Mouse (Mus musculus) heart, embryonic 10.5 days (tissue): ENCODE measurements at regions not wholly inside any gene's neighbourhood (a gene's known extent, or its start where the extent isn't known, plus 50 kb on each side); places are given as distances from the start of the nearest gene placed in this dataset.

Experiments used
- DNase-seq: peaks from one replicate; pipeline ENCODE4 v3.0.0-alpha.2; 2017; ENCODE audit warnings: low spot score
- H3K27ac ChIP-seq: fragments of 300-500 bp; sonication (generic); 2 replicates; pipeline ENCODE4 v1.5.1; 2016; ENCODE audit warnings: mild to moderate bottlenecking
- H3K27me3 ChIP-seq: fragments of 300-500 bp; sonication (generic); 2 replicates; pipeline ENCODE4 v1.6.1; 2016; ENCODE audit warnings: mild to moderate bottlenecking; ENCODE audit not compliant: poor library complexity, insufficient read depth, severe bottlenecking
- H3K36me3 ChIP-seq: fragments of 300-500 bp; sonication (generic); 2 replicates; pipeline ENCODE4 v1.6.1; 2016; ENCODE audit warnings: mild to moderate bottlenecking, moderate library complexity
- H3K4me1 ChIP-seq: fragments of 300-500 bp; sonication (generic); 2 replicates; pipeline ENCODE4 v1.6.1; 2016; ENCODE audit warnings: mild to moderate bottlenecking
- H3K4me3 ChIP-seq: fragments of 300-500 bp; sonication (generic); 2 replicates; pipeline ENCODE4 v1.5.1; 2016; ENCODE audit warnings: mild to moderate bottlenecking, moderate library complexity
- H3K9me3 ChIP-seq: fragments of 300-500 bp; sonication (generic); 2 replicates; pipeline ENCODE4 v1.6.1; 2016; ENCODE audit warnings: mild to moderate bottlenecking, moderate library complexity
- WGBS: fragments of 180-500 bp; shearing (Covaris S2); methylation state at CpG from one replicate; pipeline ENCODE4 v1.1.7; 2016; 5-methylcytosine and 5-hydroxymethylcytosine counted together

DNA sequence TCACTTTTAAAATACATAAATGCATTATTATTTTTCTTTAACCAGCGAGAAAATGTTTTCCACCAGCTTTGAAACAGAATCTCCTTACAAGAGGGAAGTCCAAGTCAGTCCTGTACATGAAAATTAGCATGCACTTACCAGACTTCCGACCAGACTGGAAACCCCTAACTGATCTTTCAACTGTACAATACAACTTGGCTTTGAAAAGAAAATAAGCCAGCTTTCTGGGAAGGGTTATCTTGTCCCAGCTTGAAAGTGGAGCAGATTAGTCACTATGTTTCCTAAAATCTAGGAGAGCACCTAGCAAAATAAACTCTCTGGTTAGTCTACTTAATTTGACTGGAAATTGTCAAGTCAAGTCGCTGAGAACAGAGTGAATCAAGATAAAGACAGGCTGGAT is 1110.1 kb downstream of the Gsdmc2 start:
- 53% methylated on average over 3 of the region's 3 CpGs for WGBS
- no peak for DNase-seq
- Histone ChIP-seq H3K36me3 (no peaks in the 10 kb centered on the region), H3K4me1 (no peaks in the 10 kb centered on the region), H3K4me3 (no peak overlapping the region), H3K27me3 (no peaks in the 10 kb centered on the region), H3K9me3 (no peaks in the 10 kb centered on the region), H3K27ac (no peak overlapping the region)

DNA sequence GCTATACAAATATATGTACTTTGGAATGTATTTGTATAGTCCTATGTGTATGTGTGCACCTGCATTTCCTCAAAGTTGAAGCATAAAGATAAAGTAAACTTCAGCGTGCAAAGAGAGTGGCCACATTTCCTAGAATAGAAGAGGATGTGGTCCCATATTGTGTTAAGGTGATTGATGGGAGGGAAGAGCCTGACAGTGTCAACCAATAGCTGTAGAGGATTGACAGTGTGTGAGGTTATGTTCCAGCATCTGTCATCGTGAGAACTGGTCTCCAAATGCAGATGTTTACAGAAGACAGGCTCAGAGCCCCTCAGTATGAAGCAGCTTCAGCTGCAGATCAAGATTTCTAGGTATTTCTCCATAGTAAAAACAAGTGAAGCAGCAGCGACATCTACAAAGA is 1114.5 kb downstream of the Gsdmc2 start:
- no peak for DNase-seq
- Histone ChIP-seq H3K9me3 (no peaks in the 10 kb centered on the region), H3K4me1 (no peaks in the 10 kb centered on the region), H3K36me3 (no peaks in the 10 kb centered on the region), H3K4me3 (no peak overlapping the region), H3K27ac (no peak overlapping the region), H3K27me3 (no peaks in the 10 kb centered on the region)
- WGBS, result 62% methylated on average over 3 of the region's 3 CpGs

DNA sequence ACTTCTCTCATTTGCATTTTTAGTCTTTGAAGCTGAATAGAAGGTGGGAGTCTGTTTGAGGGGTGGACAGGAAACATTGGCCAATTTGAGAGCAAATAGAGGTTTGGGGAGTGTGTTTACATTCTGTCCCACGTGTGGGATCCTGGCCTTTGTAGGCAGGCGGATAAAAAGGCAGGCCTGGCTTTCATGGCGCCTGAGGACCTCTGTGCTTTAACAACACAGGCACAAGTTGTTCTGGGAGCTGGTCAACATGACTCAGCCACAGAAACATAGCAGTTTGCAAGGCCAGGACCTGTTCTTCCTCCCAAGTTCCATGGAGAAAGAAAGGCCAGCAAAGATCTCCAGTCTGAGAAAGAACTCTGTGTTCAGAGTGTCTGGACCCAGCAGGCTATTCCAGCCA is 1130.7 kb downstream of the Gsdmc2 start:
- 45% methylated on average over 3 of the region's 3 CpGs for WGBS
- Histone ChIP-seq H3K4me1 (no peaks in the 10 kb centered on the region), H3K27me3 (no peaks in the 10 kb centered on the region), H3K36me3 (no peaks in the 10 kb centered on the region), H3K9me3 (no peaks in the 10 kb centered on the region), H3K4me3 (no peak overlapping the region), H3K27ac (no peak overlapping the region)
- no peak for DNase-seq

GRCm38 (mm10) chr15:62712543-62713131 is 1132.3 kb downstream of the Gsdmc2 start:
- no peaks in the 10 kb centered on the region for H3K36me3 ChIP-seq
- 81% methylated on average over 9 of the region's 9 CpGs for WGBS
- H3K4me1 ChIP-seq, result no peaks in the 10 kb centered on the region
- no peak overlapping the region for H3K27ac ChIP-seq
- H3K27me3 ChIP-seq, result no peaks in the 10 kb centered on the region
- no peak for DNase-seq
- H3K4me3 ChIP-seq, result no peak overlapping the region
- no peaks in the 10 kb centered on the region for H3K9me3 ChIP-seq

- no peak overlapping the region for H3K4me3 ChIP-seq
- DNase-seq, result no peak
- H3K27ac ChIP-seq, result no peak overlapping the region
- H3K36me3 ChIP-seq, result no peaks in the 10 kb centered on the region
- 80% methylated on average over 3 of the region's 3 CpGs for WGBS
- no peaks in the 10 kb centered on the region for H3K4me1 ChIP-seq
- H3K27me3 ChIP-seq, result no peaks in the 10 kb centered on the region
- H3K9me3 ChIP-seq, result no peaks in the 10 kb centered on the region
Measured at GRCm38 (mm10) chr15:62712060-62712542, 1132.9 kb downstream of the Gsdmc2 start.

DNA sequence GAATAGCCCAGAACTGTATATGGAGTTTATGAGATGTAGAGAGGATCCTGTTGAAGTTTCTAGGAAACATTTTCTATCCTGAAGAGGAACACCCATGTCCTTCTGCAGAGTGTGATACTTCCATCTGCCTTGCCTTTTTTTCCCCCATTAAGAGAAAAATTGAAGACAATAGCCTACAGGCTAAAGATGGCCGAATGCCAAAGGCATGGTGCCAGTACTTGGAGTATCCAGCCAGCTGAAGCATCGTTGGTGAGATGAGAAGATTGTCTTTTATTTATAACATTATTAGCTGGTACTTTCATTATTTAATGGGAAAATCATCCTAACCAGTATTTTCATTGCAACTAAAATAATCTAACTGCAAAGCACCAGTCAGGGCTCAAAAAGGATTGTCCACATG is 1135.4 kb downstream of the Gsdmc2 start:
- no peaks in the 10 kb centered on the region for H3K27me3 ChIP-seq
- 75% methylated on average over 2 of the region's 2 CpGs for WGBS
- H3K27ac ChIP-seq, result no peak overlapping the region
- DNase-seq, result no peak
- no peaks in the 10 kb centered on the region for H3K36me3 ChIP-seq
- no peaks in the 10 kb centered on the region for H3K9me3 ChIP-seq
- H3K4me3 ChIP-seq, result no peak overlapping the region
- H3K4me1 ChIP-seq, result no peaks in the 10 kb centered on the region

- no peaks in the 10 kb centered on the region for H3K4me1 ChIP-seq
- H3K27ac ChIP-seq, result no peak overlapping the region
- DNase-seq, result no peak
- no peaks in the 10 kb centered on the region for H3K27me3 ChIP-seq
- no peaks in the 10 kb centered on the region for H3K36me3 ChIP-seq
- H3K9me3 ChIP-seq, result no peaks in the 10 kb centered on the region
- WGBS, result 66% methylated on average over 1 of the region's 1 CpGs
- H3K4me3 ChIP-seq, result no peak overlapping the region
Measured at GRCm38 (mm10) chr15:62698559-62698958, 1146.4 kb downstream of the Gsdmc2 start.

DNA sequence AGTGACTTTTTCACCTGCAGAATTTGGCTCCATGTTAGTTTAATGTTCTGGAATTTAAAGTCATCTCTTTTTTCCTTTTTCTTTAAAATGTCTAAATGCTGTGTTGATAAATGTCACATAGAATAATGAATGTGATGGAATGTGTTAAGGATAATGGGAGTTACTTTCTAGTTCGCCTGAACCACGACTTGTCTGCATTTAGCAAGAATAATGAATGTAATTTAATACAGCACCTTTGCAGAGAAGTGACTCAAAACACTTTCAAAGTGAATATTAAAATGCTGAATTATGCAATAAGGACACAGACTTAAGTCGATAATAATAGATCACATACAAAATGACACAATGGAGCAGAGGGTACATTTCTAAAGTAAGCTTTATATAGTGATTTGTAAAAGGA is 1150.2 kb downstream of the Gsdmc2 start:
- no peaks in the 10 kb centered on the region for H3K4me1 ChIP-seq
- 78% methylated on average over 3 of the region's 3 CpGs for WGBS

GRCm38 (mm10) chr15:62693671-62694070 is 1151.3 kb downstream of the Gsdmc2 start:
- Histone ChIP-seq H3K4me3 (no peak overlapping the region), H3K4me1 (no peaks in the 10 kb centered on the region), H3K9me3 (no peaks in the 10 kb centered on the region), H3K36me3 (no peaks in the 10 kb centered on the region), H3K27ac (no peak overlapping the region), H3K27me3 (no peaks in the 10 kb centered on the region)
- no peak for DNase-seq
- 89% methylated on average over 9 of the region's 10 CpGs for WGBS

More for the DNA sequence above, 1150.2 kb downstream of the Gsdmc2 start:
- H3K4me3 ChIP-seq, result no peak overlapping the region
- no peaks in the 10 kb centered on the region for H3K9me3 ChIP-seq
- H3K27me3 ChIP-seq, result no peaks in the 10 kb centered on the region
- DNase-seq, result no peak
- no peak overlapping the region for H3K27ac ChIP-seq
- no peaks in the 10 kb centered on the region for H3K36me3 ChIP-seq

GRCm38 (mm10) chr15:62673410-62673809 is 1171.6 kb downstream of the Gsdmc2 start:
- 68% methylated on average over 4 of the region's 4 CpGs for WGBS
- Histone ChIP-seq H3K27me3 (no peaks in the 10 kb centered on the region), H3K27ac (no peak overlapping the region), H3K4me3 (no peak overlapping the region), H3K4me1 (no peaks in the 10 kb centered on the region), H3K36me3 (no peaks in the 10 kb centered on the region), H3K9me3 (no peaks in the 10 kb centered on the region)
- DNase-seq, result no peak

- no peak overlapping the region for H3K27ac ChIP-seq
- no peak for DNase-seq
- no peaks in the 10 kb centered on the region for H3K36me3 ChIP-seq
- no peaks in the 10 kb centered on the region for H3K9me3 ChIP-seq
- no peak overlapping the region for H3K4me3 ChIP-seq
- 86% methylated on average over 3 of the region's 3 CpGs for WGBS
- H3K4me1 ChIP-seq, result no peaks in the 10 kb centered on the region
- H3K27me3 ChIP-seq, result no peaks in the 10 kb centered on the region
Measured at GRCm38 (mm10) chr15:62670026-62670425, 1175.0 kb downstream of the Gsdmc2 start.

DNA sequence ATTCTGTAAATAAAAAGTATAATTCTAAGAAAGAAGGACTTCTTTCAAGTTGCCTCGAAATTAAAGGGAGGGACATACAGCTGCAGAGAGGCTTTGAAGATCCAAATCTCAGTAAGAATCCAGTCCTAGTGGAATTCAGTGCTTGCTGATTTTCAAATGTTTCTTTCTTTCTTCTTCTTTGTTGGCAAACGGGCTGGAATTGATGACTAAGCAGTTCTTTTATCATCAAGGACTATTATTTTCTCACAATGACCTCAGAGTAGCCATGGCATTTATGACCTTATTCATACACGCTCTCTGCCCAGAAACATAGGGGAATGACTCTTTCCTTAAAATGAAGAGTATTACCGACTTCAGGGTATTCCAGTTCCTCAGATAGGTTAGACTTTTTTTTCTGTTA is 1185.9 kb downstream of the Gsdmc2 start:
- H3K36me3 ChIP-seq, result no peaks in the 10 kb centered on the region
- no peak overlapping the region for H3K27ac ChIP-seq
- DNase-seq, result no peak
- WGBS, result 68% methylated on average over 4 of the region's 4 CpGs
- H3K4me3 ChIP-seq, result no peak overlapping the region
- H3K4me1 ChIP-seq, result no peaks in the 10 kb centered on the region
- no peaks in the 10 kb centered on the region for H3K27me3 ChIP-seq
- no peaks in the 10 kb centered on the region for H3K9me3 ChIP-seq

GRCm38 (mm10) chr15:62658695-62659094 is 1186.3 kb downstream of the Gsdmc2 start:
- DNase-seq, result no peak
- no peak overlapping the region for H3K27ac ChIP-seq
- no peaks in the 10 kb centered on the region for H3K27me3 ChIP-seq
- no peaks in the 10 kb centered on the region for H3K36me3 ChIP-seq
- no peaks in the 10 kb centered on the region for H3K9me3 ChIP-seq
- WGBS, result 87% methylated on average over 1 of the region's 1 CpGs
- H3K4me1 ChIP-seq, result no peaks in the 10 kb centered on the region
- no peak overlapping the region for H3K4me3 ChIP-seq

- 84% methylated on average over 6 of the region's 6 CpGs for WGBS
- Histone ChIP-seq H3K4me3 (no peak overlapping the region), H3K36me3 (no peaks in the 10 kb centered on the region), H3K4me1 (no peaks in the 10 kb centered on the region), H3K27ac (no peak overlapping the region), H3K27me3 (no peaks in the 10 kb centered on the region), H3K9me3 (no peaks in the 10 kb centered on the region)
- DNase-seq, result no peak
Measured at GRCm38 (mm10) chr15:62646476-62647168, 1198.4 kb downstream of the Gsdmc2 start.
